In genomic region chr3:34119869-34120268, GRCm38 (mm10) we compare ENCODE assay signal across 11 mouse cellular contexts.
"Had no signal": no experiment of that assay in that cellular context is flagged by ENCODE, and none has a peak within 500 bp of the region (broad histone marks: within the 10 kb centered on the region; RNA-seq: fewer than 3 reads in every experiment).

No protein-coding gene starts in this region.

- H3K4me1 ChIP-seq: limb, embryonic 15.5 days; liver, embryonic 15.5 days had no signal

- H3K27me3 ChIP-seq: limb, embryonic 15.5 days; liver, embryonic 15.5 days; midbrain, embryonic 13.5 days had no signal

- H3K9ac ChIP-seq: limb, embryonic 15.5 days; liver, embryonic 15.5 days; lung, embryonic 14.5 days; midbrain, embryonic 13.5 days had no signal

- H3K27ac ChIP-seq: kidney, postnatal 0 days; left cerebral cortex, adult 2 months; limb, embryonic 15.5 days; liver, embryonic 15.5 days; midbrain, embryonic 13.5 days had no signal

- H3K4me3 ChIP-seq: left cerebral cortex, adult 2 months; limb, embryonic 15.5 days; liver, embryonic 15.5 days; midbrain, embryonic 13.5 days had no signal

- H3K36me3 ChIP-seq: limb, embryonic 15.5 days; liver, embryonic 15.5 days; midbrain, embryonic 13.5 days had no signal

- DNase-seq: lung, embryonic 14.5 days; lung, postnatal 10 days; right cerebral cortex, postnatal 14 days; thymus, postnatal 36 days had no signal

- H3K9me3 ChIP-seq: limb, embryonic 15.5 days; liver, embryonic 15.5 days; midbrain, embryonic 13.5 days had no signal

- ATAC-seq: hindbrain, embryonic 16.5 days; inflammation-experienced regulatory T-cells, adult 6 months; midbrain, embryonic 13.5 days had no signal

- H3K4me2 ChIP-seq: limb, embryonic 15.5 days; liver, embryonic 15.5 days; lung, embryonic 14.5 days; midbrain, embryonic 13.5 days had no signal
